Mouse (Mus musculus) colon, adult 2 months (tissue): ENCODE measurements around the gene Nkx2-2. TPM values are rescaled to one million over a fixed set of nuclear protein-coding genes. Genes with fewer than 3 reads are reported as not detected.

ENCODE experiments used
- polyA plus RNA-seq: library from polyadenylated mRNA; depleted of rRNA; stranded (reverse); fragments of >200 nt; gene quantifications from 2 replicates; pipeline ENCODE4 v1.2.3, GENCODE M21; 2012; rRNA removed

The Nkx2-2 gene
- 4.6 and 5.2 TPM in 2 replicates for polyA plus RNA-seq

GRCm38 (mm10) chr2:147193271-147194255, at the start of gene Nkx2-2:
Gene Nkx2-2 (minus strand): TSS chr2:147194243.

Other genes starting within 250 kb of the Nkx2-2 start
- gene Xrn2, start 181.2 kb downstream of the Nkx2-2 start, polyA plus RNA-seq = 14.6 and 18.2 TPM in 2 replicates
- gene Nkx2-4, start 108.8 kb downstream of the Nkx2-2 start, polyA plus RNA-seq = not detected in 2 replicates
- not detected in 2 replicates for gene Pax1, start 167.7 kb upstream of the Nkx2-2 start, polyA plus RNA-seq